Mouse (Mus musculus) embryo, embryonic 9.5 days (tissue): ENCODE results near the gene Fam219a.

Experiments
- DNase-seq: peaks from one replicate; pipeline ENCODE4 v3.0.0-alpha.2; 2017; ENCODE audit errors: extremely low spot score

The Fam219a gene

GRCm38 (mm10) chr4:41506906-41507305 lies 62.4 kb downstream of the Fam219a start:
- peak; percentile 90 for DNase-seq

GRCm38 (mm10) chr4:41506156-41506555 lies 63.2 kb downstream of the Fam219a start:
- DNase-seq = peak; percentile 52

GRCm38 (mm10) chr4:41505131-41505551 lies 64.2 kb downstream of the Fam219a start:
- no peak for DNase-seq

GRCm38 (mm10) chr4:41504325-41504724 lies 65.0 kb downstream of the Fam219a start:
- DNase-seq = no peak

- DNase-seq = peak; percentile 99
Measured at GRCm38 (mm10) chr4:41502986-41503412, 66.3 kb downstream of the Fam219a start, which contains the start of gene AI464131. AI464131 (minus strand) TSS chr4:41503076.

GRCm38 (mm10) chr4:41502171-41502940 lies 67.0 kb downstream of the Fam219a start:
- DNase-seq = no peak

GRCm38 (mm10) chr4:41500787-41501186 lies 68.6 kb downstream of the Fam219a start:
- no peak for DNase-seq

- DNase-seq = no peak
Measured at GRCm38 (mm10) chr4:41499619-41500018, 69.7 kb downstream of the Fam219a start.

- peak; percentile 55 for DNase-seq
Measured at GRCm38 (mm10) chr4:41498921-41499391, 70.4 kb downstream of the Fam219a start.

- DNase-seq = no peak
Measured at GRCm38 (mm10) chr4:41497995-41498845, 71.1 kb downstream of the Fam219a start.

GRCm38 (mm10) chr4:41497579-41497978 lies 71.8 kb downstream of the Fam219a start:
- peak; percentile 69 for DNase-seq

- no peak for DNase-seq
Measured at GRCm38 (mm10) chr4:41497046-41497445, 72.3 kb downstream of the Fam219a start.

- DNase-seq = no peak
Measured at GRCm38 (mm10) chr4:41495850-41496249, 73.5 kb downstream of the Fam219a start.

- no peak for DNase-seq
Measured at GRCm38 (mm10) chr4:41495076-41495475, 74.3 kb downstream of the Fam219a start.

- no peak for DNase-seq
Measured at GRCm38 (mm10) chr4:41494378-41494777, 75.0 kb downstream of the Fam219a start.

GRCm38 (mm10) chr4:41493464-41494116 lies 75.7 kb downstream of the Fam219a start:
- DNase-seq = no peak

- no peak for DNase-seq
Measured at GRCm38 (mm10) chr4:41492951-41493350, 76.4 kb downstream of the Fam219a start.

GRCm38 (mm10) chr4:41481601-41482017 lies 87.7 kb downstream of the Fam219a start:
- DNase-seq = no peak

- no peak for DNase-seq
Measured at GRCm38 (mm10) chr4:41480254-41480653, 89.1 kb downstream of the Fam219a start.

GRCm38 (mm10) chr4:41479456-41479804 lies 89.9 kb downstream of the Fam219a start:
- no peak for DNase-seq

- no peak for DNase-seq
Measured at GRCm38 (mm10) chr4:41478751-41479455, 90.4 kb downstream of the Fam219a start.
